Mouse (Mus musculus) liver, embryonic 14.5 days (tissue): ENCODE results near the gene Plau. TPM values are rescaled to one million over a fixed set of nuclear protein-coding genes. Genes with fewer than 3 reads are reported as not detected.

Experiments
- ATAC-seq: fragments of 200-750 bp; cut with Nextera tagmentation; 2 replicates; pipeline ENCODE4 v1.8.0; 2017; ENCODE audit warnings: moderate number of reproducible peaks, mild to moderate bottlenecking, moderate library complexity; ENCODE audit not compliant: insufficient read depth
- DNase-seq, 3 experiments: peaks; one replicate each; pipeline ENCODE4 v3.0.0-alpha.2; 2012 to 2013; ENCODE audit warnings: low read depth in 3 of 3, low spot score in 3 of 3
- H3K27ac ChIP-seq: fragments of 300-500 bp; sonication (generic); 2 replicates; pipeline ENCODE4 v1.5.1; 2014; ENCODE audit warnings: moderate library complexity, mild to moderate bottlenecking, control low read depth, inconsistent platforms
- H3K27me3 ChIP-seq: fragments of 300-500 bp; sonication (generic); 2 replicates; pipeline ENCODE4 v1.6.1; 2014; ENCODE audit warnings: mild to moderate bottlenecking, low read length, moderate library complexity; ENCODE audit not compliant: control insufficient read depth, insufficient read depth
- H3K36me3 ChIP-seq: fragments of 300-500 bp; sonication (generic); replicated peaks from 2 replicates; pipeline ENCODE4 v1.6.1; 2014; ENCODE audit warnings: low read depth; ENCODE audit not compliant: control insufficient read depth, insufficient read depth
- H3K4me1 ChIP-seq, 2 experiments: fragments of 200-500 bp in 1 of 2; fragments of 300-500 bp in 1 of 2; sonication (generic) in 1 of 2; replicated peaks; 2 replicates each; pipeline ENCODE4 v1.6.1; 2012 to 2014; ENCODE audit warnings: antibody characterized with exemption in 1 of 2, inconsistent platforms in 1 of 2, low read length in 1 of 2; ENCODE audit not compliant: control insufficient read depth in 2 of 2, insufficient read depth in 2 of 2
- H3K4me2 ChIP-seq: fragments of 300-500 bp; sonication (generic); 2 replicates; pipeline ENCODE4 v1.6.1; 2014; ENCODE audit warnings: low read depth, mild to moderate bottlenecking, control low read depth, moderate library complexity
- H3K4me3 ChIP-seq, 2 experiments: fragments of 200-500 bp in 1 of 2; fragments of 300-500 bp in 1 of 2; sonication (generic) in 1 of 2; 2 replicates each; pipeline ENCODE4 v1.5.1; 2012 to 2014; ENCODE audit warnings: low read depth in 2 of 2, low read length in 2 of 2, mild to moderate bottlenecking in 2 of 2, control low read depth in 1 of 2, inconsistent platforms in 1 of 2, moderate library complexity in 1 of 2; ENCODE audit not compliant: insufficient read depth in 1 of 2
- H3K9ac ChIP-seq: fragments of 300-500 bp; sonication (generic); replicated peaks from 2 replicates; pipeline ENCODE4 v1.6.1; 2014; ENCODE audit warnings: mild to moderate bottlenecking, control low read depth, moderate library complexity
- H3K9me3 ChIP-seq: fragments of 300-500 bp; sonication (generic); 2 replicates; pipeline ENCODE4 v1.6.1; 2016; ENCODE audit warnings: low read length, mixed read lengths; ENCODE audit not compliant: control insufficient read depth
- CTCF ChIP-seq: IDR thresholded peaks from 2 replicates; pipeline ENCODE4 v1.5.1; 2016; ENCODE audit warnings: antibody characterized with exemption, low read depth, control low read depth
- EP300 ChIP-seq: IDR thresholded peaks from 2 replicates; pipeline ENCODE4 v1.6.1; 2016; ENCODE audit warnings: antibody characterized with exemption, low read depth
- WGBS: fragments of 180-500 bp; shearing (Covaris S2); extraction: QIAGEN DNeasy Blood & Tissue Kit; methylation state at CpG from one replicate; pipeline ENCODE4 v1.1.7; 2014; ENCODE audit not compliant: insufficient replicate concordance; 5-methylcytosine and 5-hydroxymethylcytosine counted together
- polyA plus RNA-seq, 2 experiments: library from polyadenylated mRNA; depleted of rRNA in 1 of 2; stranded (reverse) in 1 of 2; unstranded in 1 of 2; fragments of >200 nt; fragmentation: Nextera tagmentation in 1 of 2; extraction: Ambion mirVana in 1 of 2; gene quantifications; 2 replicates each; pipeline versions ENCODE4 v1.2.1 to v1.2.3; 2012 to 2014

The Plau gene
- polyA plus RNA-seq, 2 experiments: 0.57 to 1.3 TPM

DNA sequence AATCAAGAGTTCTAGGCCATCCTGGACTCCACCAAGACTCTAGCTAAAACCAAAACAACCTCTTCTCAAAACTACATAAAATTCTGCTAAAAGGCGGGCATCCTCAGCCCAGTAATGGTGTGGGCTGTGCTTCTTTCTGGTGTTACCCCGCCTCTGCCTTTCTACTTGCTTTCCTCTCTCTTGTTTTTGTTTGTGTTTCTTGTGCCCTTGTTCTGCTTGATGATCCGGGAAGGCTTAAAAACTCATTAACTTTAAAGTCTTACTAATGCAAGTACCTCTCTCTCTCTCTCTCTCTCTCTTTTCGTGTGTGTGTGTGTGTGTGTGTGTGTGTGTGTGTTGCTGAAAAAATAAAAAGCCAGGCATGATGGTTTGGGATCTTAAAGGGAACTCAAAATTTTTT, 13.3 kb downstream of the Plau start:
- Histone ChIP-seq H3K27ac (no peak overlapping the region), H3K9ac (no peak overlapping the region), H3K27me3 (no peaks in the 10 kb centered on the region), H3K9me3 (no peaks in the 10 kb centered on the region), H3K4me1 (peaks cover 0 to 2% of the 10 kb centered on the region in 2 experiments; a peak in 1 of 4 replicates), H3K4me2 (no peak overlapping the region), H3K4me3 (no peak overlapping the region), H3K36me3 (no peaks in the 10 kb centered on the region)
- no peak for TF ChIP-seq CTCF
- no peak for TF ChIP-seq EP300
- 49% methylated on average over 4 of the region's 4 CpGs for WGBS
- DNase-seq (no peak), ATAC-seq (no peak)

DNA sequence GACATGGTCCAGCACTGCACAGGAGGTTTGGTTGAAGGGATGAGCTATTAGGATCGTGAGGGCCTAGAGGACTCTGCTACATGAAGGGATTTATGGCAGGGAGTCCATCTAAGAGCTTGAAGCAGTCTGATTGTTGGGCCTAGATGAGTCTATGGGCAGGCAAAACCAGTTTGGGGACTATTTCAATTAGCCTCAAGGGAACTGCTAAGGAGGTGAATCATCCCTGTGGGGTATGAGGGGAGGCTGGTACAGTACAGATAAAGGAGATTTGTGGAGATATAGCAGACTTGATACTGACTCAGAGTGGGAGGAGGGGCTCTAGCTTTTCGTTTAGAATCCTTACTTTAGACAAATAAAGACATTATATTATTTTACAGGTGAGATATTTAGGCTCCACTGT, 14.0 kb downstream of the Plau start:
- ATAC-seq (no peak), DNase-seq (no peak)
- Histone ChIP-seq H3K4me3 (no peak overlapping the region), H3K9me3 (no peaks in the 10 kb centered on the region), H3K4me2 (no peak overlapping the region), H3K4me1 (peaks cover 0 to 2% of the 10 kb centered on the region in 2 experiments; a peak in 1 of 4 replicates), H3K9ac (no peak overlapping the region), H3K27ac (no peak overlapping the region), H3K36me3 (no peaks in the 10 kb centered on the region), H3K27me3 (no peaks in the 10 kb centered on the region)
- 47% methylated on average over 2 of the region's 2 CpGs for whole genome bisulfite sequencing
- no peak for TF ChIP-seq CTCF
- no peak for TF ChIP-seq EP300

- no peak overlapping the region for H3K27ac ChIP-seq
- H3K27me3 ChIP-seq: no peaks in the 10 kb centered on the region
- no peaks in the 10 kb centered on the region for H3K9me3 ChIP-seq
- H3K9ac ChIP-seq: no peak overlapping the region
- H3K4me3 ChIP-seq: no peak overlapping the region
- DNase-seq: no peak
- ATAC-seq: no peak
- H3K36me3 ChIP-seq: no peaks in the 10 kb centered on the region
- TF ChIP-seq CTCF (no peak), EP300 (no peak)
- no peaks in the 10 kb centered on the region for H3K4me1 ChIP-seq
- no peak overlapping the region for H3K4me2 ChIP-seq
Observed at GRCm38 (mm10) chr14:20851776-20852175, 15.3 kb downstream of the Plau start.

- no peaks in the 10 kb centered on the region for H3K4me1 ChIP-seq
- H3K4me2 ChIP-seq: no peak overlapping the region
- no peak overlapping the region for H3K27ac ChIP-seq
- H3K36me3 ChIP-seq: no peaks in the 10 kb centered on the region
- 46% methylated on average over 2 of the region's 2 CpGs for WGBS
- no peaks in the 10 kb centered on the region for H3K9me3 ChIP-seq
- no peak overlapping the region for H3K4me3 ChIP-seq
- ATAC-seq (no peak), DNase-seq (no peak)
- TF ChIP-seq EP300: no peak
- no peak for TF ChIP-seq CTCF
- H3K9ac ChIP-seq: no peak overlapping the region
- no peaks in the 10 kb centered on the region for H3K27me3 ChIP-seq
Observed at GRCm38 (mm10) chr14:20861152-20861551, 24.7 kb downstream of the Plau start.

- no peak overlapping the region for H3K4me3 ChIP-seq
- ATAC-seq (no peak), DNase-seq (no peak)
- H3K9ac ChIP-seq: no peak overlapping the region
- no peaks in the 10 kb centered on the region for H3K4me1 ChIP-seq
- no peaks in the 10 kb centered on the region for H3K27me3 ChIP-seq
- TF ChIP-seq CTCF (no peak), EP300 (no peak)
- no peak overlapping the region for H3K27ac ChIP-seq
- WGBS: 48% methylated on average over 5 of the region's 5 CpGs
- H3K4me2 ChIP-seq: no peak overlapping the region
- H3K9me3 ChIP-seq: no peaks in the 10 kb centered on the region
- no peaks in the 10 kb centered on the region for H3K36me3 ChIP-seq
Observed at GRCm38 (mm10) chr14:20861559-20861958, 25.1 kb downstream of the Plau start.
